ENCODE assay signal across 18 mouse cellular contexts in the genomic region with DNA sequence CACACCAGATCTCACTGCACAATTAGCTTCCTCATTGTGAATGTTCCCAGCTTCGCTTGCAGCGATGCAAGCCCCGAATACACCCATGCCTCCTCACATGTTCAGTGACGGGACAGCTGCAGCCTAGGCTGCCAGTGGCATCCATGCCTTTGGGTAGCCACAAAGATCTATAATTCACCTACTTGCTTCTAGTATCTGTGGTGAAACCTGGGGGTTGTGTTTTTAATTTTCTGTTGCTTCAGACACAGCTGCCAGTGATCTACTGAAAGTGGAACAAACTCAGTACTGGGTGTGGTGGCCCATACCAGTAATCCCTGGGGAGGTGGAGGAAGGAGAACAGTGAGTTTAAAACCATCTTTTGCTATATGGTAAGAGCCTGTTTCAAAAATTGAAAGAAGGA. TPM values are rescaled to one million over a fixed set of nuclear protein-coding genes. Genes with fewer than 3 reads are reported as not detected.
A peak's percentile ranks its signal among the peaks of the same experiment; 100 is the strongest.
DNase-seq lines count a peak whose midpoint lies in the region; ATAC-seq lines count a peak whose summit lies in the region.
"Had no signal": no experiment of that assay in that cellular context is flagged by ENCODE, and none has a peak within 500 bp of the region (broad histone marks: within the 10 kb centered on the region; RNA-seq: fewer than 3 reads in every experiment).

No protein-coding gene starts in this region.

- no peaks in the 10 kb centered on the region for H3K4me1 ChIP-seq in heart, embryonic 11.5 days (ENCODE audit: control insufficient read depth, insufficient read depth, low read length)
- no peaks in the 10 kb centered on the region for H3K4me1 ChIP-seq in intestine, embryonic 15.5 days (replicated peaks)
- no peaks in the 10 kb centered on the region for H3K4me1 ChIP-seq in kidney, embryonic 15.5 days
- H3K4me1 ChIP-seq: embryonic facial prominence, embryonic 12.5 days; forebrain, embryonic 10.5 days; limb, embryonic 13.5 days had no signal

- H3K27me3 ChIP-seq in heart, embryonic 11.5 days (ENCODE audit: control insufficient read depth, insufficient read depth, low read length) = no peaks in the 10 kb centered on the region
- no peaks in the 10 kb centered on the region for H3K27me3 ChIP-seq in intestine, embryonic 15.5 days (replicated peaks)
- H3K27me3 ChIP-seq in kidney, embryonic 15.5 days = no peaks in the 10 kb centered on the region
- H3K27me3 ChIP-seq: embryonic facial prominence, embryonic 12.5 days; limb, embryonic 13.5 days had no signal

- DNase-seq in heart, adult 9 months (ENCODE audit: low spot score in 2 of 2) = peak; percentile 27 to 46
- DNase-seq in A20 (ENCODE audit: low read depth, low spot score) (peak; percentile 47), MN1 (ENCODE audit: low spot score) (no peak)
- DNase-seq in spleen, postnatal 4 days (ENCODE audit: low spot score in 2 of 2) = peak; percentile 20 to 62
- DNase-seq: adrenal gland, postnatal 25 days; cerebellum, postnatal 14 days; kidney, adult 9 months; lung, adult 2 months had no signal

- H3K4me3 ChIP-seq in heart, embryonic 11.5 days (ENCODE audit: low read depth, low read length) = no peak overlapping the region
- H3K4me3 ChIP-seq in intestine, embryonic 15.5 days (replicated peaks) = no peak overlapping the region
- no peak overlapping the region for H3K4me3 ChIP-seq in kidney, embryonic 15.5 days (replicated peaks)
- H3K4me3 ChIP-seq: embryonic facial prominence, embryonic 12.5 days; forebrain, embryonic 10.5 days; left cerebral cortex, adult 2 months; limb, embryonic 13.5 days had no signal

- no peaks in the 10 kb centered on the region for H3K36me3 ChIP-seq in heart, embryonic 11.5 days (ENCODE audit: control insufficient read depth, insufficient read depth, low read length)
- no peaks in the 10 kb centered on the region for H3K36me3 ChIP-seq in intestine, embryonic 15.5 days
- H3K36me3 ChIP-seq in kidney, embryonic 15.5 days = no peaks in the 10 kb centered on the region
- H3K36me3 ChIP-seq: embryonic facial prominence, embryonic 12.5 days; forebrain, embryonic 10.5 days; limb, embryonic 13.5 days had no signal

- no peak overlapping the region for H3K9ac ChIP-seq in heart, embryonic 11.5 days (ENCODE audit: low read depth, low read length)
- no peak overlapping the region for H3K9ac ChIP-seq in intestine, embryonic 15.5 days
- no peak overlapping the region for H3K9ac ChIP-seq in kidney, embryonic 15.5 days
- H3K9ac ChIP-seq: embryonic facial prominence, embryonic 12.5 days; limb, embryonic 13.5 days had no signal

- ATAC-seq in heart, embryonic 11.5 days (replicated peaks; ENCODE audit: insufficient number of reproducible peaks, low FRiP score, low TSS enrichment) = no peak
- 0 out of 2 replicates have a peak, but pooled peaks have one; percentile 36 for ATAC-seq in common myeloid progenitor, adult 5-6 weeks (replicated peaks; ENCODE audit: low read depth, poor library complexity, severe bottlenecking)
- ATAC-seq in intestine, embryonic 15.5 days = no peak
- ATAC-seq in kidney, embryonic 15.5 days (replicated peaks; ENCODE audit: low FRiP score) = no peak
- ATAC-seq: hindbrain, embryonic 16.5 days had no signal

- no peak overlapping the region for H3K27ac ChIP-seq in heart, embryonic 11.5 days (ENCODE audit: low read depth, low read length)
- no peak overlapping the region for H3K27ac ChIP-seq in intestine, embryonic 15.5 days
- H3K27ac ChIP-seq in kidney, embryonic 15.5 days = no peak overlapping the region
- H3K27ac ChIP-seq: embryonic facial prominence, embryonic 12.5 days; forebrain, embryonic 10.5 days; left cerebral cortex, adult 2 months; limb, embryonic 13.5 days; stomach, postnatal 0 days had no signal

- 84% methylated on average over 4 of the region's 4 CpGs for WGBS in heart, embryonic 11.5 days (ENCODE audit: insufficient replicate concordance)
- 77% methylated on average over 4 of the region's 4 CpGs for WGBS in intestine, embryonic 15.5 days
- WGBS in kidney, embryonic 15.5 days = 83% methylated on average over 4 of the region's 4 CpGs

- H3K4me2 ChIP-seq in heart, embryonic 11.5 days = no peak overlapping the region
- H3K4me2 ChIP-seq in intestine, embryonic 15.5 days (replicated peaks) = no peak overlapping the region
- no peak overlapping the region for H3K4me2 ChIP-seq in kidney, embryonic 15.5 days
- H3K4me2 ChIP-seq: embryonic facial prominence, embryonic 12.5 days; limb, embryonic 13.5 days had no signal

- H3K9me3 ChIP-seq in heart, embryonic 11.5 days (replicated peaks; ENCODE audit: control insufficient read depth, low read length) = no peaks in the 10 kb centered on the region
- no peaks in the 10 kb centered on the region for H3K9me3 ChIP-seq in intestine, embryonic 15.5 days
- H3K9me3 ChIP-seq in kidney, embryonic 15.5 days (replicated peaks) = no peaks in the 10 kb centered on the region
- H3K9me3 ChIP-seq: embryonic facial prominence, embryonic 12.5 days; forebrain, embryonic 10.5 days; limb, embryonic 13.5 days had no signal

RNA-seq across cellular contexts. Expression of a gene that starts 43.4 kb away (rescaled TPM):
- 0.82 TPM in 1 of 2 replicates, not detected in the other for polyA plus RNA-seq in heart, embryonic 11.5 days (2014; fragmentation: Nextera tagmentation; extraction: Ambion mirVana)
- total RNA-seq in common myeloid progenitor, adult 5-6 weeks (2017) = 0.32 TPM in 1 of 2 replicates, not detected in the other
- polyA plus RNA-seq in intestine, embryonic 15.5 days (2015; fragmentation: Nextera tagmentation; extraction: Ambion mirVana) = 1.3 and 1.6 TPM in 2 replicates
- polyA plus RNA-seq in kidney, embryonic 15.5 days (2015; fragmentation: Nextera tagmentation; extraction: Ambion mirVana) = 0.29 TPM in 1 of 2 replicates, not detected in the other
- total RNA-seq: adrenal gland, postnatal 25 days; left cerebral cortex, adult 2 months had no signal

RNA-seq across cellular contexts. Expression of a gene that starts 45.4 kb away (rescaled TPM):
- polyA plus RNA-seq in heart, embryonic 11.5 days (2014; fragmentation: Nextera tagmentation; extraction: Ambion mirVana) = 37.5 and 37.6 TPM in 2 replicates
- 36.9 and 39.3 TPM in 2 replicates for total RNA-seq in common myeloid progenitor, adult 5-6 weeks (2017)
- 41.1 and 47.1 TPM in 2 replicates for polyA plus RNA-seq in intestine, embryonic 15.5 days (2015; fragmentation: Nextera tagmentation; extraction: Ambion mirVana)
- polyA plus RNA-seq in kidney, embryonic 15.5 days (2015; fragmentation: Nextera tagmentation; extraction: Ambion mirVana) = 47.6 and 56.0 TPM in 2 replicates
